Mouse (Mus musculus): Measurements from ENCODE around the gene Hcar2.

The Hcar2 gene

DNA sequence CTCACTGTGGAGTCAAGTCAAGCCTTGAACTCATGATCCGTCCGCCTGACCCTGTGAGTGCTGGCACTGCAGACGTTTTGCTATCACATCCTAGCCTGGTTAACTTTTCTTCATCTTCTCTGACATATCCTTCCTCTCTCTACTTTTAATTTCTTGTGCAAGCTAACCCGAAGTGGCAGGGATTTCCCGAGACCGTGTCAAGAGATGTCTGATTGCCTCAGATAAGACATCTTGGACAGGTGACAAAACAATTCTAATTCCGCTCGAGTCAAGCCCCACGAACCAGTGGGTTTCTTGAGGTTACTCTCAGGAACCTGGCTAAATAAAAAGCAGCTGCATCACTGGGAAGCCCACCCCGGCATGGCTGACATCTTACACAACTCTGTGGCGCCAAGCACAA lies 6.5 kb downstream of the Hcar2 start:
- DNase-seq, result no peak

DNA sequence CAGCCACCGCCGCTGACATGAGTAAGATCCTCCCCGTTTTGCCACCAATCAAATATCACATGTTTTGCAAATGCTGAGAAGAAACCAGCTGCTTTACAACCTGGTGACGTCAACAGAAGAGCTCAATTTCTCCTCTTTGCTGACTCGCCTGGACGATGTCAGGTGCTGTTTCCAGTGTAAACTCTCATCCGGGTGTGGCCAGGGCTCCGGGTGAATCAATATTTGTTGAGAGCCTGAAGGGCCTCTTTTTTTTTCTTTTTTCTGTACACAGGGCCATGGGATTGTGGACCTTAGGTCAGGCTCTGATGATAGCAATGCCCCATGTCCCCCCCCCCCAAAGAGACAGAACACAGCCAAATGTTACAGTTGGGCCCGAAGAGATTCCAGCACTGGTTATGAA lies 10.8 kb downstream of the Hcar2 start:
- DNase-seq, result no peak

DNA sequence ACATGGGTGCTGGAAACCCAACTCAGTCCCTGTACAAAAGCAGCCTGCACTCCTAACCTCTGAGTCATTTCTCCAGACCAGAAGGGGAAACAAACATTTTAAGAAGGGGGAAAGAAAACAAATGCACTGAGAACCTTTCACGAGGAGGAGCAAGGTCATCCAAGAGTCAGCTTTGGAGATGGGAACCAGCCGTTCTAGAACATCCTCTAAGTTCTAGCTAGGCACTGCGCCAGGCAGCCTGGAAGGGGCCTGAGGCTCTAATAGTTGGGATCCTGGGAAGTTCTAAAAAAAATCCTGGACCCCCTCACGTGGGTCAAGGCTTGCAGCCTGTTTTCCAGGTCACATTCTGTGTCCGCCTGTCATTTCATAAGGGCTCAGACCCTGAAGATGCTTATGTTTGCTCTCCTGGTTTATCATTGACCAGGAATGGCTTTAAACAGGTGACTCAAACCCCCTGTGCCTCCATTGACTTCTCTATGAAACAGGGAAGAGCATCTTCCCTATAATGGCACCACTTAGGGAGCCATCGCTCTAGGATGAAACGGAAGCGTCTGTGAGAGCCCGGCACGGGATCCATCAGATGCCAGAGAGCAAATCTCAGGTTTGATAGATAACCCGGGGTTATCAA lies 11.3 kb downstream of the Hcar2 start:
- peak; percentile 35 for DNase-seq

DNA sequence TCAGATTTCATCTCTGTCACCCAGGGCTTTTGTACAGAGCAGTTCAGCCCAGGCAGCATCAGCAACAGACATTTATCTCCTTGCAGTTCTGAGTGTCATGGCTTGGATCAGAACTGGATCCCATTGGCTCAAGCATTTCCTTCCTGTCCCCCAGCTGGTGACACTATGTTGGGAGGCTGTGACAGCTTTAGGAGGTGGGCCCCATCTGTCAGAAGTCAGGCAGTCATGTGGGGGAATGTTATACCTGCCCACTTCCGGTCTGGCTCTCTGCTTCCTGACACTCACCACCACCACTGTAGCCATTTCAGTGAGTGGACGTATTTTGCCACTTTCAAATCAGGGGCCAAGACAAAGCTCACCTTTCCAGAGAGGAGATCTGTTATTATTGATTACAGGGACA lies 13.9 kb downstream of the Hcar2 start:
- DNase-seq, result no peak

DNA sequence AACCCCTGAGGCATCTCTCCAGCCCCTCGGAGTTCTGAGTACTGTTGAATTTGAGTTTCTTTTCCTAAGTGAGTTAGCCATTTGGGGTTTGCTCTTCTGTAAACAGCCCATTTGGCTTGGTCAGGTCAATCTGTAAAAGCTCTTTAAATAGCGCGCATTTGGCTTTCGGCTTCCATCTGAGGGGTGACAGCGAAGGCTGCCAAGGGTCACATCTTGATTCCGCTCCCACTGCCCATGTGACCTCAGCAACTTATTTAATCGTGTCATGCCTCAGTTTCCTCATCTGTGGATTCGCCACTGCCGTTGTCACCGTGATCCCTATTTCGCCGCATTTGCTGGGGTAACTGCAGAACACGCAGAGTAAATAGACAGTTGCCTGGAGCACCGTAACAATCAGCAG lies 21.0 kb downstream of the Hcar2 start:
- peak; percentile 29 for DNase-seq

DNA sequence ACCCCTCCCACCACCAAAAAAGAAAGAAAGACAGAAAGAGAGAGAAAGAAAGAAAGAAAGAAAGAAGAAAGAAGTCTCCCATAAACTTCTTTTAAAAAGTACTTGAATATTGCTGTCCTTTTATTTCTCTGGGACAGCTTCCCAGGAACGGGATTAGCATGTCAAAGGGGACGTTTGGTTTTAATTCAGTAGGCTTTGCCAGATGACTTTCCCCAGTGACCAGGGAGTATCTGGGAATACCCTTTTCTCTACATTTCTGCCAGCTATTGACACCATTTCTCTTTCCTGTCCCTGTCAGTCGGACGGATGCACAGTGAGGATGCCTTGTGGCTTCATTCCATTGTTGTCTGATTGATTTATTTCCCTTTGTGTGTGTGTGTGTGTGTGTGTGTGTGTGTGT lies 21.5 kb downstream of the Hcar2 start:
- no peak for DNase-seq

DNA sequence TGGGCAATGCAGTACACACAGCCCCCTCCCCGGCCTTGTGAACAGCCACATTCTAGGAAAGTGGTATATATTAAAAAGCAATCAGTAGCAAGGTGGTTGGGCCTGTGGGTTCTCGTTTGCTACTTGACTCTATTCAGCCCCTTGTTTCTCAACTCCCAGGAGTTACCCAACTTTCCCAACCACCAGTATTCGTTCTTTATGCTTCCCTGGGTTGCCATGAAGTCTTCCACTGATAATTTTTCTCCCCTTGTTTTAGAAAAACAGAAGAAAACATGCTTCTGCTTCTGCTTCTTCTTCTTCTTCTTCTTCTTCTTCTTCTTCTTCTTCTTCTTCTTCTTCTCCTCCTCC lies 22.4 kb downstream of the Hcar2 start:
- DNase-seq, result no peak

DNA sequence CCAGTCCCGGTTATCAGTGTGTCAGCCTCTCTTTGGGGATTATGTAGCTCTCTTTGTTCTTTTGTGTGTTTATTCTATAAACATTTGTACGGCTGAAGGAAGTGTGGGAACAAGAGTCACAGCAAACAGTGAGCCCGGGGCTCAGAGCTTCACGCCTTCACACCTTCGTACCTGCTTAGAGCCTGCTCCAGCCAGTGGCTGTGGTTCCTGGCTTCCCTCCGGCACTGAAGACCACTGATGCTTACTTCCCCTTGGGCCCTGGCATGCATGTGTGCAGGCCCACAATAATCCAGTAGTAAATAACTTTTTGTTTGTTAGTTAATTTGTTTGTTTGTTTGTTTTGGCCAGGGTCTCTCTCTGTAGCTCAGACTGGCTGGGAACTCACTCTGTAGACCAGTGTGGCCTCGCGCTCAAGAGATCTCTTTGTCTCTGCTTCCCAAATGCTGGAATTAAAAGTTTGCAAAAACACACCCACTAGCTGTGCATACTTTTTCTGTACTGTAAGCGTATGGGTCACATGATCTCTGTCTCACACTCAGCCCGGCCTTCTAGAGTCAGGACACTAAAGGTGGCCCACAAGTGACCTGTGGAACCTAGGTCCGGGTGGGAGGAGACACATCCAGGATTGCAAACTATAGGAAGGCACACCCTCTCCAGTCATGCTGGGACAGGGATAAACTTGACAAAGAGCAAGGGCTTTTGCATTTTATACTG lies 22.9 kb downstream of the Hcar2 start:
- no peak for DNase-seq

DNA sequence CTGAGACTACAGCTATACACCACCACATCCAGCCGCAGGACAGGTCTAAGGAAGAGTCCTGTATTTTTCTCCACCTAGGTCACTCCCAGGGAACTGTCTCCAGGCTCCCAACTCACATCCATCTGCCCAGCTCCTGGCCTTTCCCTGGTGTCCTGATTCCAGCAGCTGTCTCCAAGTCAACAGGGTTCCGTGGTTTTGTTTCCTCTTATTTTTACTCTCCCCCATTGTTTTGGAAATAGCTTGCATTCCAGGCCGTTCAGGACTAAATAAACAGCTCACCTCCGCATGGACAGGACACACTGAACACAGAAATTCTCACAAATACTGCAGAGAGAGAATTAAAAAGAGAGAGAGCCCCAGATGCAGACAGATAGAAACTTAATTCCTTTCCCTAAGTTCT lies 27.9 kb downstream of the Hcar2 start:
- no peak for DNase-seq

DNA sequence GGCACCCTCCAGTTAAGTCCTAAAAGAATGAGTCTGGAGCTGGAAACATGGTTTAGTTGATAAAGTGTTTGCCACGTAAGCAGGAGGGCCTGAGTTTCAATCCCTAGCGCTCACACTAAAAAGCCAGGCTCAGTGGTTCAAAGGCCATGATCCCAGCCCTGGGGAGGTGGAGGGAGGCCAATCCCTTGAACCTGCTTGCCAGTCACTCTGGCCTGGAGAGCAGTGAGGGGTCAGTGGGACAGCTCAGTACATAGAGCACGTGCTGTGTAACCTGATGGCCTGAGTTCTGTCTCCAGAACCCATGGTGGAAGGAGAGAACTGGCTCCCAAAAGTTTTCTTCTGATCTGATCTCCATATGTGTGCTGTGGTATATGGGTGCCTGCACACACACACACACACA lies 30.5 kb downstream of the Hcar2 start:
- DNase-seq, result peak; percentile 19

DNA sequence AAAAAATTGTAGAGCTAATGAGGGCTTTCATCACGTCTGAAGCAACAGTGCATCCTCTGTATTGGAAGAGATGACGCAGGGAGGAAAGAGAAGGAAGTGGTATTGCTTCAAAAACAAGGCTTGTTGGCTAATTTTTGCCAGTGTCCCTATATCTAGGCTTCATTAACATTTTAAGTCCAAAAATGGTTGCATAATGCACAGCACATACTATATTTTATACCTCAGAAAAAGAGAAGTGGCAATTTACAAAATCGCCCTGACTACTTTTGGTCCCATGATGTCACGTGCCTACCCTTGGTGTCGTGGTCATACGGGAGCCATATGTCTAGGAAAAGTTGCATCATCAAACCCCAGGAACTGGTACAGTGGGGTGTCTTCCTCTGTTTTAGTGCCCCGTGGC lies 33.0 kb downstream of the Hcar2 start:
- no peak for DNase-seq

DNA sequence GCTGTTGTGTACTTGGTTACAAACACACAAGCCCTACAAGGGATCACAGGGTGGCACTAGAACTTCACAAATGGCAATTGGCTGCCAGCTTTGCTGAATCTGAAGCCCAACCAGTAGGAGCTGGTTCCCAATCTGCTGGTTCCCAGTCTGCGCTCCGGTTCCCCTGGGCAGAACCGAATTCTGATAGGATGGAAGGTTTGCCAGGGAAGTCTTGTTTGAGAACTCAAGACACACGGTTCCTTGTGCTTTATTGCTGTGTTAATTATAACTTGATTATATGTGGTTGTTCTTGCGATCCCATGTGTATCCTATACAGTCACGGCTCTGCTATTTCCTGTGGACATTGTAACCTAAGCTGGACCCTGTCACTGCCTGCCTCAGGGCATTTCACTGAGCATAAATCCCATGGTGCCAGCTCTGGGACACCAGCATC lies 37.6 kb downstream of the Hcar2 start:
- DNase-seq, result peak; percentile 48

DNA sequence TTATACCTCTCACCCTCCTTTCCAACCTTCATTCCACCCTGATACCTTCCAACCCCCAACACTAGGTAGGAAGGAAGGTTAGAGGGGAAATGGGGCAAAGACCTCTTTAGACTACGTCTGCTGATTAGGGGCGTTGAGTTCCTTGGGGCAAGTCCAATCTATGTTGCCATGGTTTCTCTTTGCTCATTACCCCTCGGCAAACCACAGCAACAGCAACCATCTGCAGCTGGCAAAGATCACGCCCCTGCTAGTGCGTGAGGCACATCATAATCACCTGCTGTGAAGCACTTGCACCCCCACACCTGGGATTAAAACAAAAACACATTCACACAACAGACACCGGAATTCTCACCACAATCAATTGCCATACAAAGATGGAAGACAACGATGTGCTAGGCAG lies 42.6 kb downstream of the Hcar2 start:
- no peak for DNase-seq

DNA sequence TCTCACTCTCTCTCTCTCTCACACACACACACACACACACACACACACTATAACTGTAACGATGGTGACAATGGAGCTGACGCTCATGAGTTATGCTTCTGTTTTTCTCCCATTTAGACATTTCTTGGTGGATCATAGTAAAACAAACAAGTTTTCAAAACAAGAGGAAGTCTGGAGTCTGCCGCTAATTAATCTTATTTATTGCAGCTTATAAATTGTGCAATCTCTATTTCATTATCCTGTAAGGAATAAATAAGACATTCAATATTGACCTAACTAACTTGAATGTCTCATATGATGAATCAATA lies 44.1 kb downstream of the Hcar2 start:
- no peak for DNase-seq

DNA sequence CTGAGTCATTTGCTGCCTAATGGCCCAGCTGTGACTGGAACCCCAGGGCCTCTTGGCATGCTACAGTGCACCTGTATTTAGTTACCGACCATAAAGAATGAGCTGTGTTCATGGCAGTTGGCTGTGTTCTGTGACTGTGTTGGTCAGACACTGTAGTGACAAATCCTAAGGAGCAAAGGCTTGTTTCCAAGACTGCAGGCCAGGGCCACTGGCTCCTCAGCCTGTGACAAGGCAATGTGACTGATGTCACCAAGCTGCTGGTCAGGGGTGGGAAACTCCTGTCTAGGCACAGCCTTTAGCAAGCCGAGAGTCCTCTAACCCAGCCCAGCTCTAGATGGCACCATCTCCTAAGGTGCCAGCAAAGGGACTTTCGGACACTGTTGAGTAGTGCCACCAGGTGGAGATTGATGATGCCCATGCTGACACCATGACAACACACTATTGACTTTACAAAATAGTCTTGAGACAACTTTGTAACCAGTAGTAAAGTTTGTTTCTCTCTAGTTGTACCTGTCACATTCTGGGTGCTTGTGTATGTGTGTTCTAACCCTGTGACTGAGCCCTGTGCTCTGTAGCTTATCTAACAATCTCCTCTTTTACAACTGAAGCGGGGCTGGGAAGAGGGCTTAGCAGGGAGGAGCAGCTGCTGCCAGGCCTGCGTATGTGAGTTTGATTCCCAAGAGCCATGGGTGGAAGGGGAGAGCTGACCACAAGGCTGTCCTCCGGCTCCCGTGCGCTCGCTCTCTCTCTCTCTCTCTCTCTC lies 44.6 kb downstream of the Hcar2 start:
- DNase-seq, result peak; percentile 44

DNA sequence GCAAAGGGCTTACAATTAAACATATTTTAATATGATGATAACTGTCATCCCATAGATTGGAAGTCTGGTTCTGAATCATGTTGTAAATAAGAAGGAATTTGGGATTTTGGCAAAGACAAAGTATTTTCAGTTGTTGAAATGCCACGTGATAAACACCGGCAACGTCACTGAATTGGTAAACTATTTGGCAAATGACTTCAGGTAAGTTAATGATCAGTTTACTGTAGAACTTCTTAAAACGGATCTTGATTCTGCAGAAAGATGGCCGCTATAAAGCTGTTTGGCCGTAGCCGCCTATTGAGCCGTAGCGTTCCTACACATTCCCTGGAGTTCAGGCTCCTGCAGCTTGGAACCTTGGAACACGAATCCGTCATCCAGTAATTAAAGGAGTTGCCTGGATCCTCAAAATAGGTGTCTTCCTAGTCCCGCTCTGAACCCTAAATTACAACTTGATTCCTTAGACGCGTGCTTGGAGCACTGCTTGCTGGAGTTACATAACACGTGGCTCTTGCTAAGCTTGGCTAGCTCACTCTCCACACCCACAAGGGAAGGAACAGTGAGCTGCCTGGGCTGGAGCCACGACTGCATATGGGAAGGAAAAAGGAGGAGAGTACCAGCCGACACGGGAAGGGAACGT lies 46.2 kb downstream of the Hcar2 start:
- DNase-seq, result peak; percentile 74

DNA sequence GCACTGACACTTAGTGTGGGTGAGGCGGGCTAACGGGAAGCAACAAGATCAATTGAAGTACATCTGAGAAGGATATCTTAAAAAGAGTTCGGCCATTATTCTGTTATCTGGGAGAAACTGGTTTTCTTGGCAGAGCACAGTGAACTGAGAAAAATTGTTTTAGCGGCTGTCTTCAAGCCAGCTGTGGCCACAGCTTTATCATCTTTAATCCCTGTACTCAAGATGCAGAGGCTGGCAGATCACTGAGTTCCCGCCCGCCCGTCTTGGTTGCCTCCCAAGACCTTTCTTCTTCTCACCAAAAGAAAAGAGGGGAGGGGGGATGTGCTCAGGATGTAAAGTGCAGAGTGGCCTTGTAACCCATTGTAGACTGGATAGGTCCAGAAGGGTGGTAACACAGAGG lies 48.4 kb downstream of the Hcar2 start:
- DNase-seq, result no peak
